Mouse (Mus musculus): ENCODE data around the gene Olfr1413. TPM values are rescaled to one million over a fixed set of nuclear protein-coding genes. Genes with fewer than 3 reads are reported as not detected.

Olfr1413 gene
- polyA plus RNA-seq (2014; fragmentation: Illumina TruSeq; extraction: RNeasy Lipid Tissue Mini Kit (QIAGEN cat#74804); ENCODE audit: low read depth, low replicate concordance), result not detected

DNA sequence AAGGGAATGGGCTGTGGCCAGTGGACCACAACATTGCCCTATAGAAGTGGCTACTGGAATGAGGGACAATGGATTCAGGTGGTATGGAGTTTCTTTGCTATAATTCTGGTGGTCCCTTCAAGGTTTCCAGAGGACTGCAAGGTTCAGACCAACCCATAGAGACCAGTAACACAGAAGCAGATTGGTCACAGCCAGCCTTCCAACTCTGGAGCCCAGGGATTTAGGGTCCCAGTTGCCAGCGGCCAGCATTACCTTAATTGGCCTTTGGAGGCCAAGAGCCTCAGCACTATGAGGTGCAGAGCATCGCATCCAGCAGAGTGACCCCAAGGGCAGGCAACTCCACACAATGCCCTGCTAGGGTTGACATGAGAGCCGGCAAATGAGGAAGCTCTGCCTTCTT lies at the start of gene Olfr1413:
TSS of gene Olfr1413 (plus strand) at position 301 of the 400 bp plus-strand sequence.

DNA sequence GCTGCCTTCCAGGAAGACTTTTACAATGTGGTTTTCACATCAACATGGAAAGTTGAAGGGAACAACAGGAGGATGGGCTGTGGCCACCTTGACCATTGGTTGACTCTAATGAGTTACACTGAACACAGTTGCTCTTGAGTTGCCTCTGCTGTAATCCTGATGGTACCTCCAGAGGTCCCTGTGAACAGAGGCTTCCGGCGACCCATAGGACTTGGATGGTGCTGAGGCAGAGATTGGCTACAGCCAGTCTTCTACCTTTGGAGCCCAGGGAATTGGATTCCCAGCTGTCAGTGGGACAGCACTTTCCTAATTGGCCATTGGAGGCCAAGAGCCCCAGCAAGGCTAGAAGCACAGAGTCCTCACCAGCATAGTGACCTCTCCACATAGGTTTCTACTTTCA lies 14.4 kb downstream of the Olfr1413 start, which contains the start of gene Olfr1412:
TSS of gene Olfr1412 (plus strand) at position 301 of the 400 bp plus-strand sequence.

DNA sequence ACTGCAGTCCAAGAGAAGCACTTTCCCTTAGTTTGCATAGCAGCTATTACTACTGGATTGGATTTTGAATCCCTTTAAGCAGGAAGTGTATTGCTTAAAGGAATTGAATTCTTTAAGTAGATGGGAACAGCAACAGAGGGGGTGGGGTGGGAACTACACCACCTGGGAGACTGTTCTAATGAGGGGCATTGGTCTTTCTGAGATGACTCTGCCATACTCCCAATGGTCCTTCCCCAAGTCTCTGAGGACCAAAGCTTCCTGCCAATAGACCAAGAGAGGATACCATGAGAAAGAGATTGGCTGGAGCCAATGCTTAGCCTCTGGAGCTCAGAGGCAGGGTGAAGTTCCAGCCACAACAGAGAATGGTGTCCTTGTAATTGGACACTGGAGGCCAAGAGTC lies 23.0 kb downstream of the Olfr1413 start, which contains the start of gene Olfr1411:
TSS of gene Olfr1411 (plus strand) at position 301 of the 400 bp plus-strand sequence.

DNA sequence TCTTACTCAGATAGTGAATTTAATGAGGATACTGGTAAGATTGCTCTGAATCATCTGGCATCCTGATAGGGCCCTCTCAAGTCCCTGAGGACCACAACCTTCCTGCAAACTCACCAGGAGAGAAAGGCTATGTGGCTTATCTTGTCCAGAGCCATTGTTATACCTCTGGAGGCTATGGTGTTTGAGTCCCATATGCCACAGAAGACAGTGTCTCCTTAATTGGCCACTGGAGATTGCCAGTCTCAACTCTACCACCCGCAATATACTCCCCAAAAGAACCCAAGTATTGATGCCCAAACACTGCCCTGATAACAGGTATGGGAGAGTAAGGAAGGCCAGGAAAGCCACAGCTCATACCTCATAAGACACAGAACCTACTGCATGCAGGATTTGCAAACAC lies 34.4 kb downstream of the Olfr1413 start, which contains the start of gene Olfr1410:
TSS of gene Olfr1410 (plus strand) at position 301 of the 400 bp plus-strand sequence.

DNA sequence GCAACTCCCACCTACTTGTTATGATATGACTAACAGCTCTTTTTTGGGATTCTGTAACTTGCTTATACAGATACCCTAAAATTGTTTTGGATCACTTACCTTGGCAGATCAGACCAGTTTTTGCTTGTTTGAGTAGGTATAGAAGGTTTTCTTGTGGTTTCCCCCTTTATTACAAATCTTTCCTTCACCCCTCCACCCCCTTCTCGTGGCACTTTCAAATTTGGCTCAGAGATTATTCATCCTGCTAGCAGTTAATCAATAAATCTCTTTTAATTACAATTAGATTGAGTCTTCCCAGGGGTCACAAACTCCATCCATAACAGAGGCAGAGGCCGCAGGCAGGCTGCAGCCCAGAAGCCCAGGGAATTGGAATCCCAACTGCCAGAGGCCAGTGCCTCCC lies 46.4 kb downstream of the Olfr1413 start, which contains the start of gene Olfr12:
TSS of gene Olfr12 (plus strand) at position 301 of the 400 bp plus-strand sequence.

Other genes with a start within 250 kb of the Olfr1413 start
- 242 TPM for gene Ndufa10, start 97.5 kb upstream of the Olfr1413 start, polyA plus RNA-seq (2014; fragmentation: Illumina TruSeq; extraction: RNeasy Lipid Tissue Mini Kit (QIAGEN cat#74804); ENCODE audit: low read depth, low replicate concordance)
- not detected for gene Olfr1416, start 86.2 kb upstream of the Olfr1413 start, polyA plus RNA-seq (2014; fragmentation: Illumina TruSeq; extraction: RNeasy Lipid Tissue Mini Kit (QIAGEN cat#74804); ENCODE audit: low read depth, low replicate concordance)
- gene Olfr1415, start 75.2 kb upstream of the Olfr1413 start, polyA plus RNA-seq (2014; fragmentation: Illumina TruSeq; extraction: RNeasy Lipid Tissue Mini Kit (QIAGEN cat#74804); ENCODE audit: low read depth, low replicate concordance), result not detected
- gene Olfr1414, start 52.7 kb upstream of the Olfr1413 start, polyA plus RNA-seq (2014; fragmentation: Illumina TruSeq; extraction: RNeasy Lipid Tissue Mini Kit (QIAGEN cat#74804); ENCODE audit: low read depth, low replicate concordance), result not detected
- gene Olfr1412, start 14.5 kb downstream of the Olfr1413 start, polyA plus RNA-seq (2014; fragmentation: Illumina TruSeq; extraction: RNeasy Lipid Tissue Mini Kit (QIAGEN cat#74804); ENCODE audit: low read depth, low replicate concordance), result not detected
- gene Olfr1411, start 23.1 kb downstream of the Olfr1413 start, polyA plus RNA-seq (2014; fragmentation: Illumina TruSeq; extraction: RNeasy Lipid Tissue Mini Kit (QIAGEN cat#74804); ENCODE audit: low read depth, low replicate concordance), result not detected
- gene Olfr1410, start 34.5 kb downstream of the Olfr1413 start, polyA plus RNA-seq (2014; fragmentation: Illumina TruSeq; extraction: RNeasy Lipid Tissue Mini Kit (QIAGEN cat#74804); ENCODE audit: low read depth, low replicate concordance), result not detected
- gene Olfr12, start 46.5 kb downstream of the Olfr1413 start, polyA plus RNA-seq (2014; fragmentation: Illumina TruSeq; extraction: RNeasy Lipid Tissue Mini Kit (QIAGEN cat#74804); ENCODE audit: low read depth, low replicate concordance), result not detected
- 65.2 TPM for gene Cops9, start 70.7 kb downstream of the Olfr1413 start, polyA plus RNA-seq (2014; fragmentation: Illumina TruSeq; extraction: RNeasy Lipid Tissue Mini Kit (QIAGEN cat#74804); ENCODE audit: low read depth, low replicate concordance)
- gene Otos, start 77.5 kb downstream of the Olfr1413 start, polyA plus RNA-seq (2014; fragmentation: Illumina TruSeq; extraction: RNeasy Lipid Tissue Mini Kit (QIAGEN cat#74804); ENCODE audit: low read depth, low replicate concordance), result not detected

Measured in liver, adult 10 weeks (tissue).